Mouse (Mus musculus): ENCODE data around the gene Aaas.
A peak's percentile ranks its signal among the peaks of the same experiment; 100 is the strongest.

Aaas gene

GRCm38 (mm10) chr15:102356501-102357325 lies 6.1 kb upstream of the Aaas start:
- DNase-seq (ENCODE audit: low read depth), result no peak

- no peak for DNase-seq (ENCODE audit: low read depth)
These were observed 5.4 kb upstream of the Aaas start for GRCm38 (mm10) chr15:102355871-102356441.

- DNase-seq (ENCODE audit: low read depth), result no peak
These were observed 4.7 kb upstream of the Aaas start for GRCm38 (mm10) chr15:102355134-102355870.

- DNase-seq (ENCODE audit: low read depth), result peak; percentile 35
These were observed 3.4 kb upstream of the Aaas start for GRCm38 (mm10) chr15:102353986-102354385.

GRCm38 (mm10) chr15:102352177-102352576 lies 1.6 kb upstream of the Aaas start:
- peak; percentile 48 for DNase-seq (ENCODE audit: low read depth)

GRCm38 (mm10) chr15:102350942-102351291 lies 346 bp upstream of the Aaas start:
- no peak for DNase-seq (ENCODE audit: low read depth)

DNA sequence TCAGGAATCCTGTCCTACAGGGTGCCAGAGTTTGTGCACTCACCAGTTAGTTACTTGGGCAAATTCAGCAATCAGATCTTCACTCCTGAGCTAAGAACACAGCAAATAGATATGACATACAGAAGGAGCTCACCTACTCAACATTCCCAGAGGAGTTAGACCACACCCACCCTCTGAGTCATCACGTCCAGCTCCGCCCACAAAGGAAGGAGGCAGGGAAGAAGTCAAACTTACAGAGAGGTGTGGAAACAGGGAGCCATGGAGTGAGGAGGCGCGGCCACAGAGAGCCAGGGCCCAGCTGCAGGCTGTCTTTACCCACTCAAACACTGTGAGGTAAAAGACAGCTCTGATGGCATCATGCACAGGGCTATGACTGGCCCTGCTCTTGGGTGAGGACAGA lies 4.1 kb downstream of the Aaas start:
- peak; percentile 69 for DNase-seq (ENCODE audit: low read depth)

- DNase-seq (ENCODE audit: low read depth), result no peak
These were observed 6.1 kb downstream of the Aaas start for GRCm38 (mm10) chr15:102344490-102344889.

GRCm38 (mm10) chr15:102341580-102341979 lies 9.0 kb downstream of the Aaas start:
- peak; percentile 85 for DNase-seq (ENCODE audit: low read depth)

- DNase-seq (ENCODE audit: low read depth), result no peak
These were observed 11.0 kb downstream of the Aaas start for GRCm38 (mm10) chr15:102339612-102340011.

- DNase-seq (ENCODE audit: low read depth), result no peak
These were observed 13.6 kb downstream of the Aaas start for GRCm38 (mm10) chr15:102336946-102337345.

DNA sequence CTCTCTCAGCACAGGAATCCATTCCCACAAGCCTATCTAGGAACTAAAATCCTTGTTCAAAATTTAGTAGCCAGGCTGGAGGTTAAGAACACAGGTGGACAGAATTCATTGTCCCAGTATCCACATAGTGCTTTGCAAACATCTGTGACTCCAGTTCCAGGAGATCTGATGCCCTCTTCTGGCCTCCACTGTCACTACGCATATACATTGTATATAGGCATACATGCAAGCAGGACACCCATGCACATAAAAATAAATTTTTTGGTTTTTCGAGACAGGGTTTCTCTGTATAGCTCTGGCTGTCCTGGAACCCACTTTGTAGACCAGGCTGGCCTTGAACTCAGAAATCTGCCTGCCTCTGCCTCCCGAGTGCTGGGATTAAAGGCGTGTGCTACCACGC lies 14.6 kb downstream of the Aaas start:
- peak; percentile 58 for DNase-seq (ENCODE audit: low read depth)

DNA sequence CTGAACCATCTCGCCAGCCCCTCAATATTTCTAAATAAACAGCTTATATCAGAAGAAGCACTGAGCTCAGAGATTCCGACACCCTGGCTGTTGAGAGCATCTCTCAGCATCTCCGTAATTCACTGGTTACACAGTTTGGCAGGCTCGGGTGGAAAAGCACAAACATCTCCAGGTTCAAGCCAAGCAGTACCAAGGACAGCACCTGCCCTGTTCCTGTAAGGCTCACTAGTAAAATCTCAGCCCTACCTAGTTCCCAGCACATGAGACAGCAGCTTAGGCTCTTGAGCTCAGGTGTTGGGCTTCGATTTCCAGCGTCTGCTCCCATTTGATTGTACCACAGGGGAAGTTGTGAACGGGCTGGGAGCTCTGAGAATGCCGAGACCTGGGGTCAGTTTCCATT lies 15.3 kb downstream of the Aaas start:
- peak; percentile 27 for DNase-seq (ENCODE audit: low read depth)

GRCm38 (mm10) chr15:102331610-102332015 lies 19.0 kb downstream of the Aaas start, which contains the start of gene Myg1:
Myg1 (plus strand) TSS chr15:102331709.
- DNase-seq (ENCODE audit: low read depth), result peak; percentile 89

GRCm38 (mm10) chr15:102326892-102327291 lies 23.7 kb downstream of the Aaas start:
- DNase-seq (ENCODE audit: low read depth), result no peak

GRCm38 (mm10) chr15:102326022-102326576 lies 24.5 kb downstream of the Aaas start, which contains the start of gene Pfdn5:
Pfdn5 (plus strand) TSS chr15:102326116.
- DNase-seq (ENCODE audit: low read depth), result peak; percentile 90

DNA sequence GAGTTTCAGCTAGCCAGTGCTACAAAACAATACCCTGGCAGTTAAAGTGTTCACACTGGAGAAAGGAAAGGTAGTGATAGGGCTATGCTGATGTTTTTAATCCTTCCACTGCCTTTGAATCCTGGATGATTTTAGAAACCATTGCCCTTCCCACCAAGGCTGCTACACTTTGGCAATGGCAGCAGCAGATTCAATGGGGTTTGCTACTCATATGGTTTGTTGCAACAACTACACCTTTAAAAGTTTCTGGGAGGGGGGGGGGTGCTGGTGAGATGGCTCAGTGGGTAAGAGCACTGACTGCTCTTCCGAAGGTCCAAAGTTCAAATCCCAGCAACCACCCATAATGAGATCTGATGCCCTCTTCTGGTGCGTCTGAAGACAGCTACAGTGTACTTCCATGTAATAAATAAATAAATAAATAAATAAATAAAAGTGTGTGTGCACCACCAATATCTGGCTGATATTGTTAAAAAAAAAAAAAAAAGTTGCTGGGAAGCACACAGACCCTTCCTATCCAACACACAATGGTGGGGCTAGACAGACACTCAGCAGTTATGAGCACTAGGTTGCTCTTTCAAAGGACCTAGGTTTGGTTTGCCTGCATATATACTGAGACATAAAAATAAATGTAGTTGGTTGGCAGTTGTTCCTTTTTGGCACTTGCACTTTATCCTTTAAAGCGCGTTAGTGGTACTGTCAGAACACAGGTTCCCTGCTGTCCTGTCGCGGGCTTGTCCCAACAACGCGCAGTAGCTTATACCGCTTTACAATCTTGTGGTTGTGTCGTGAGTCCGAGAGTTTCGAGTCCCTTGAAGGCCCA lies 25.7 kb downstream of the Aaas start:
- DNase-seq (ENCODE audit: low read depth), result no peak

DNA sequence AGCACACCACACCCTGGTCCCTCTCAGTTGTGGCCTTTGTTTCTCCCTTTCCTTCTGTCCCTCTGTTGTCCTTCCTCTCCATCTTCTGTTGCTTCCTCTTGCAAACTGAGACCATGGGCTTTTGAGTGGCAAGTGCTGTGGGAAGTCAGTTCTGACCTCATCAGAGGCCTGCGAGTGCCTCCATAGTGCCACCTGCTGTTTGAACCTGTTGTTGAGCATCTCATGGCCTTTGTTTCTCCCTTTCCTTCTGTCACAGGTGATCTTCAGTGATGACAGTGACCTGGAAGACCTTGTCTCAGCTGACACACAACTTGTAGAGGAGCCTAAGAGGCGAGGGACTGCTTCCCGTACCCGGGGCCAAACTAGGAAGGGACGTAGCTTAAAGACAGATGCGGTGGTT lies 34.3 kb downstream of the Aaas start:
- peak; percentile 83 for DNase-seq (ENCODE audit: low read depth)

GRCm38 (mm10) chr15:102315292-102315691 lies 35.3 kb downstream of the Aaas start:
- peak; percentile 12 for DNase-seq (ENCODE audit: low read depth)

GRCm38 (mm10) chr15:102311489-102311888 lies 39.1 kb downstream of the Aaas start:
- DNase-seq (ENCODE audit: low read depth), result no peak

- no peak for DNase-seq (ENCODE audit: low read depth)
These were observed 40.3 kb downstream of the Aaas start for GRCm38 (mm10) chr15:102310074-102310845.

Data from NIH3T3 (cell line).